Mouse (Mus musculus) cerebellum, postnatal 14 days (tissue): ENCODE data around the gene Stard3.

ENCODE experiments used
- DNase-seq, 2 experiments: peaks; one replicate each; pipeline ENCODE4 v3.0.0; 2021; ENCODE audit warnings: mixed read lengths in 2 of 2

Gene Stard3

DNA sequence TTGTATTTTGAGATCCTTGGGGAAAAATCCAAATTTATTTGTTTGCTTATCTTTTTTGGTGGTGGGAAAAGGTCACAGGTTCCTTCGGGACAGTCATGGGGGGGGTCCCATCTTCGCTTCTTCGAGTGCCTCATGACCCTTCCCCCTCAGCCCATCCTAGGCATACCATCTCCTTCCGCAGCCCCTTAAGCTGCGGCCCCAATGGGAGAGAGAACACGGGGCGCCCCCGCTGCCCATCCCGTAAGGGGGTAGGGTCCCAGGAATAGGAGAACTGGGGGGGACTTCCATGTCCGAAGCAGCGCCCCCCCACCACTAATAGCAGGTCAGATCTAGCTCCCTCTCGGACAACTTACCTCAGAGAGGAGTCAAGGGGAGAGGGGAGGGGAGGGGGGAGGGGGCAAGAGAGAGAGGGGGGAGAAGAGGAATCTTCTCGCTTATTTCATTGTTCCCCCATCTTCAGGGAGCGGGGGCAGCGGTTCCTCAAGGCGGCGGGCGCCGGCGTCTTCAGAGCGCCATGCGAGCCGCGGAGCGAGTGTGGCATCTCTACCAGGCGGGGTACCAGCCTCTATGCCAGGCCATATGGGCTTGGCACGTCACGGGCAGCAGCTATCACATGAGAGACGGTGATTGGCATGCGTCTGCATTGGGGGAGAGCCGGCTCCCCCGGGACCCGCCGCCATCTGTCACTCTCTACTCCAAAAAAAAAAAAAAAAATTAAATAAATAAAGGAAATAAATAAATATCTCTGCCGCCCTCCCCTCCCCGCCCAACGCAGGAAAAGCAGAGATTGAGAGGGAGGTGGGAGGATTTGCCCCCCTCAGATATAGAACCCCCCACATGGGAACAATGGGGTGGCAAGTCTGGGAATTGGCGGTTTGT, 28.8 kb upstream of the Stard3 start, which contains the start of gene Neurod2:
Gene Neurod2 (minus strand): TSS at position 568 of the 879 bp plus-strand sequence.
- peak; percentile 97 to 98 for DNase-seq

- peak in 1 of 2 experiments; percentile 77 for DNase-seq
Observed at GRCm38 (mm10) chr11:98329960-98330744, 28.0 kb upstream of the Stard3 start.

DNA sequence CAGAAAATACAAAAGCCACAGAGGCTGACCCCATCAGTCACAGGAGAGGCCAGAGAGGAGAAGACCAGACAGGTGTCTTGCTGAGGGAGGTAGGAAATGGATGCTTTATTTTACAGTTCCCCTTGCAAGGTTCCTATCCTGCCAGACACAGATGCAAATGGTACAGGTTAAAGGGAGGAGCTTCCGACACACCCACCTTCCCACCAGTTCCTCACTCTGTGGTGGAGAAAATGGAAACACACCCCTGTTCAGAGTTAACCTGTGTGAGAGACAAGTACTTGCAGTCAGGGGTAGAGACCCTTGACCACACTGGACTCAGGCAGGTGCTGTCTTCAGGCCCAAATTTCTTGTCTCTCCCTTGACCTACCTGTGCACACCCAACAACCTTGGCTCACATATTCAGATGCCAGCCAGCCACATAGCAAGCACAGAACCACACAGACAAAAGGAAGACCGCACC, 27.4 kb upstream of the Stard3 start:
- no peak for DNase-seq

GRCm38 (mm10) chr11:98331401-98331800, 26.8 kb upstream of the Stard3 start:
- DNase-seq = no peak

DNA sequence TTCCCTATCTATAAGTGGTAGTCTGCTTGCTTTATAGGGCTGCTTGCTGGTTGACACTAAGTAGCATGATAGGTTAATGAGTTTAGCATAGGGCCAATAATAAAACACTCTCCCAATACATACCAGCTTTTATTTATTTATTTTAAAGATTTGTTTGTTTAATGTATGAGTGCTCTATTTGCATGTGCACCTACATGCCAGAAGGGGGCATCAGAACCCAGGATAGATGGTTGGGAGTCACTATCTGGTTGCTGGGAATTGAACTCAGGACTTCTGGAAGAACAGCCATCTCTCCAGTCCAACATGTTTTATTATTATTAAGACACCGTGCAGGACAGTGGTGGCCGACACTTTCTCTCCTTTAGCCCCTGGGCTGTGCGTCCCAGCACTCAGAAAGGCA, 26.0 kb upstream of the Stard3 start:
- peak in 1 of 2 experiments; percentile 20 for DNase-seq

- no peak for DNase-seq
Observed at GRCm38 (mm10) chr11:98332841-98333240, 25.3 kb upstream of the Stard3 start.

- DNase-seq = peak; percentile 66 to 77
Observed at GRCm38 (mm10) chr11:98333263-98333696, 24.9 kb upstream of the Stard3 start.

DNA sequence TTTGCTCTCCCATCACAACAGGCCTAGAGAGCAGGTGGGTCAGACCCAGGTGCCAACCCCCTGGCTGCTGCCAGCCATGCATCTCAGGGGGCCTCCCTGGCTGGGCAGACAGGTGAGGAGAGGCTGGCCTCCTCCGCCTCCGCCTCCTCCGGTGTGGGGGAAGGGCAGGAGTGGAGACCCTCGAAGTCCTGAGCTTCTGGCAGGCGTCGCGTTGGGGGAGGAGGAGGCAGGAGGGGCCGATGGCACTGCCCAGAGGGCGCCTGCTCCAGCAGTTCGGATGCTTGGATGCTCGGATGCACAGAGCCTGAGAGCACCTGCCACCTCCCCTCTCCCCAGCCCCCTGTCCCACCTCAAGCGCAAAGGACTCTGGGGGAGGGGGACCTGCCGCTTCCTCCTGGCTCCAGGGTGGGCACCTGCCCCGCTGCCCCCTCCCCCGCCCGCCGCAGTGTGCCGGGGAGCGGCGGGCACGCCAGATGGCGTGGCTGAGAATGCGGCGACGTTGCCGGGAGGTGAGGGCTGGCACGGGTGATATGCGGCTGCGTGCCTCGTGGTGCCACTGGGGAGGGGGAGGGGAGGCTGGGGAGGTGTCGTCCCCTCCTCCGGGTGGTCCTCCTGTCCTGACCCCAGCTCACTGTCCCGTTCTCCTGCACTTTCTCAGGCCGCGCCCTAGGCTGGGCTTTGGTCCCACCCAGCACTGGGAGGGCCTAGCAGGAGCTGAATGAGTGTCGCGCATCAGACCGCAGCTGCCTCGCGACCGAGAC, 24.0 kb upstream of the Stard3 start:
- DNase-seq = peak; percentile 87 to 89

DNA sequence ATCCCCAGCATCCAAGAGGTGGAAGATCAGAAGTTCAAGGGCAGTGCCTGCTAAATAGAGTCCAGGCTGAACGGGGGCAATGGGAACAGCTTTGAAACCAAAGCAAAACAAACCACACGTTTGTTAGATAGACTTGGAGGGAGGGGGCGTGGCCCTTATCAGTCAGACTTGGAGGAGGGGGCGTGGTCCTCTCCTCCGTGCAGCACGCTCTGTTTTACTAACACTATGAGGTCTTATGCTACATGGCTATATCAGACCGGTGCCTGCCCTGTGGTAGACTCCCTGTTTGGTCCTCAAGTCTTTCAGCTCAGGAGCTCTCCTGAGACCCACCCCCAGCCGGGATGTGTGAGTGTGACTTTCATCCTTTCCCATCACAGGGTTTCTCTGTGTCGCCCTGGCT, 22.9 kb upstream of the Stard3 start:
- DNase-seq = peak in 1 of 2 experiments; percentile 56

GRCm38 (mm10) chr11:98336245-98337107, 21.7 kb upstream of the Stard3 start:
- DNase-seq = peak; percentile 64 to 79

DNA sequence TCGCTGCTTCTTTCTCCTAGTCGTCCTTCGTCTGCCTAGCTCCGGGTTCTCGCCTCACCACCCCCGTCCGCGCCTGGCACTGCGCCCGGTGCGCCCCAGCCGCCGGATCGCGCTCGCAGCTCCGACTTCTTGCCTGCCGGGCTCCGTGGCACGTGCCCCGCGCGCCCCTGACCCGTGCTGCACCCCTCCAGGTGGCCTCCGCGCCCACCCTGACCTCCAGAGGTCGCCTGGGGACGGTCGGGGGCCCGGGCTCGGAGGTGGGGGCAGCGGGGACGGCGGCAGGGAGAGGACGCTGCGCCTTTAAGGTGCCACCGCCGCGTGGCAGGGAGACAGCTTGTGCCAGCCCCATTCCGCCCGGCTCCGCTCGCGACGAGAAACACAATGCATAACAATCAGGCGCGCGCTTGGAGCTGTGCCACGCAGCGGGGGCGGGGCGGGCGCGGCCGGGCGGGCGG, 19.6 kb upstream of the Stard3 start:
- DNase-seq = peak; percentile 90 to 93

DNA sequence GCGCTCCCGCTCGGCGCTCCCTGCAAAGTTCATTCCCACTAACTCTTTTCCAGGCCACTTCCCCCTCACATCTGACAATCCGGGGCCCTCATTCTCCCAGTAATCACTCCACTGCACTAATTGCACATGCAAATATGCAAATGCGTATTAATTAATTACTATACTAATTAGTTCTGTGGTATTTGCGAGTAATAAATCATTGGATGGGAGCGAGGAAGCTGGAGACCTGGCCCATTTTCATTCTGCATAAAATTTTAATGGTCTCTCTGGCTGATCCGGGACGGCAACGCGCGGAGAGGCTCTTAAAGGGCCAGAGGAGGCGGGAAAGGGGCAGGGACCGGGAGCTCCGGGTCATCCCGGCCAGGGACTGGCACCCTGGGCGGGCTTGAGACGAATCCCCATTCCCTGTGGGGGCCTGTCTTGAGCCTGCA, 19.1 kb upstream of the Stard3 start:
- peak; percentile 68 for DNase-seq

- DNase-seq = peak in 1 of 2 experiments; percentile 67
Observed at GRCm38 (mm10) chr11:98339679-98340287, 18.4 kb upstream of the Stard3 start.

GRCm38 (mm10) chr11:98340597-98340996, 17.6 kb upstream of the Stard3 start:
- no peak for DNase-seq

- peak in 1 of 2 experiments; percentile 4 for DNase-seq
Observed at GRCm38 (mm10) chr11:98341174-98341573, 17.0 kb upstream of the Stard3 start.

GRCm38 (mm10) chr11:98342000-98342945, 15.9 kb upstream of the Stard3 start:
- peak; percentile 99 for DNase-seq

DNA sequence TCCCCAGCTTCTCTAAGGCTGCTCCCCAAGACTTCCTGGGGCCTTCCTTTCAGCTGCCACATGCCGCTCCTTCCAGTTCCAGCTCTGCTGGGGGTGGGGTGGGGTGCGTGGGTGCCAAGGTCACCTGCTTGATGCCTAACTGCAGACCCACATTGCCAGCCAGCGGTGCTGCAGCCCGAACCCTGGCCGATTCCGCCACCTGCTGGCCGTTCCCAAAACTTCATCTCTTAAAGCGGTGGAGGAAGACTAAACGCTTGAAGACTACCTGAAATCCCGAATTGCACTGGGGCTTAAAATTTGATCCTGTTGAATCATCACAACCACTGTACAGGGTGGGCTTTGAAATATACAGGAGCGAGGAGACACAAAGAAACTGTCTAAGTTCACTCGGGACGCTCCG, 12.9 kb upstream of the Stard3 start:
- peak; percentile 95 to 96 for DNase-seq

- DNase-seq = no peak
Observed at GRCm38 (mm10) chr11:98346168-98346567, 12.0 kb upstream of the Stard3 start.

- peak in 1 of 2 experiments; percentile 56 for DNase-seq
Observed at GRCm38 (mm10) chr11:98347385-98348082, 10.6 kb upstream of the Stard3 start.
